Mouse (Mus musculus) T-helper 1 cell (primary cell): ENCODE results near the gene B3galt5.
"Not testable (repeated sequence)": the region's sequence is repeated elsewhere in the genome, so short reads cannot be mapped to it uniquely, and the experiment has no call there.

ENCODE experiments used
- in situ Hi-C: fragments of 300-600 bp; cut with MboI, MseI; formaldehyde crosslinking; loops from one replicate; pipeline ENCODE4 v1.15.1; 2025; ENCODE audit warnings: high pct_unique_total_duplicates

The B3galt5 gene

DNA sequence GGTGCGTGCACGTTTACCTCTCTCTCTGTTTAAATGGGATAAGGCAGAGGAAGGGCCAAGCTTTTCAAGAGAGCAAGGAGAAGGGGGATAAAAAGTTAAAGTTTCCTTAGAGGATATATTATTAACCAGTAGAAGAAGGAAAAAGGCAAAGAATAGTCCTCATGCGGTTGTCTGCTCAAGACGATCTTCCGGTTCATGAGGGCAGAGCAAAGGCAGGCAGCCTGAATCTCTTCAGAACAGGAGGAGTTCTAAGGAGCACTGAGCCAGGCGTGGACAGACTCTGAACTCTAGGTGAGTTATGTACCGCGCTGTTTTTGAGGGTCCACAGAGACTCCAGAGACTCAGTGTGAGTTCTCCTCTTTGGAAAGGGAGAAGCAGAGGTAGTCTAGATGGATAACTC lies 22.8 kb downstream of the B3galt5 start:
- in situ Hi-C loops, result no loop called here

DNA sequence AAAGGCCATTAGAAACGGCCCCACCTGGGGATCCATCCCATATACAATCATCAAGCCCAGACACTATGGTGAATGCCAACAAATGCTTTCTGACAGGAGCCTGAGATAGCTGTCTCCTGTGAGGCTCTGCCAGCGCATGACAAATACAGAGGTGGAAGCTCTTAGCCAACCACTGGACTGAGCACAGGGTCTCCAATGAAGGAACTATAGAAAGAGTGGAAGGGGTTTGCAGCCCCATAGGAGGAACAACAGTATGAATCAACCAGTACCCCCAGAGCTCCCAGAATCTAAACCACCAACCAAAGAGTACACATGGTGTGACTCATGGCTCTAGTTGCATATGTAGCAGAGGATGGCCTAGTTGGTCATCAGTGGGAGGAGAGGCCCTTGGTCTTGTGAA lies 36.1 kb downstream of the B3galt5 start:
- in situ Hi-C loops, result no loop called here

DNA sequence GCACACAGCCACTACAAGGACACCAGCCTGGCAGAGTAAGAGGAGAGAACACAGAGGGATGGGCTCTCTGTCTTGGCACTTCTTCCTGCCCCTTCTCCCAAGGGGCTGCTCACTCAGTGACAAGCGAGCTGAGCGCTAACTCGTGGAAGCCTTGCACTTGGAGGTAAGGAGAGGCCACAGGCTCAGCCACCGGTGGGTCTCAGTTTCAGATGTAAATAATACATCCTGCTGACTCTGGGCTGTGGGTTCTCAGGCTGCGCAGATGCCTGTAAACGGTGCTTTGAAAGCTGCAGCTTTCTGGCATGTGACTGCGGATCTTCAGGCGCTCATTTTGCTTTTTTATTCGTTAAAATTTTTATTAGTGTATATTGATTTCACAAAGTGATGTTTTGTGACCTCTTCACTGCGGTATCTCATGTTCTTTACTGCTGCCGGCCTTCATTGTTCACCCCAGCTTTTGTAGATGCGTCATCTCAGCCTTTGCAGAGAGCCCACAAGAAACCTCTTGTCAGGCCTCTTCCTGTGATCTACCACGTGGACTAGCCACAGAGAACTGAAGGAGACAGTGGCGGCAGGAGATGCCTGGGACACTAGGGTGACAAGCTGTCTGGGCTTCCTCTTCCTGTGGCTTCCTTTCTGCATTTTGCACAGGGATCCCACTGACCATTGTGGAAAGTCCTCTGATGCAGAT lies 37.5 kb downstream of the B3galt5 start:
- in situ Hi-C loops, result no loop called here

DNA sequence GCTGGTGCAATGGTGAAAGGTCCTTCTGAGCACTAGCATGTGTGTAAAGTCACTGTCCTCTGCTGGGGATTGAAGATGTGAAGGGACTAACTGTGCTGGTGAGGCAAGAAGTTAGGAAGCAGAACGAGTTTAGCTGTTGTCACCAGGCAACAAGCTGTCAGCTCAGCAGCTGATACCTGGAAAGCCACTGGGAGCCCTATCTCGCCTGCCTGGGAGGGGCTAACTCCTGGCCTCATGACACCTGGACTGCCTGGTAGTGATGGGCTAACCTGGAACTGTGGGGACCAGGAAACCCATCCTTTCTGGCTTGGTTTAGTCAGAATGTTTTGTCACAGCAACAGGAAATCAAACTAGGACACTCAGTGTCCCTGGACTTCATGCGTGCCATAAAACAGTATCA lies 41.0 kb downstream of the B3galt5 start:
- in situ Hi-C loops, result no loop called here

DNA sequence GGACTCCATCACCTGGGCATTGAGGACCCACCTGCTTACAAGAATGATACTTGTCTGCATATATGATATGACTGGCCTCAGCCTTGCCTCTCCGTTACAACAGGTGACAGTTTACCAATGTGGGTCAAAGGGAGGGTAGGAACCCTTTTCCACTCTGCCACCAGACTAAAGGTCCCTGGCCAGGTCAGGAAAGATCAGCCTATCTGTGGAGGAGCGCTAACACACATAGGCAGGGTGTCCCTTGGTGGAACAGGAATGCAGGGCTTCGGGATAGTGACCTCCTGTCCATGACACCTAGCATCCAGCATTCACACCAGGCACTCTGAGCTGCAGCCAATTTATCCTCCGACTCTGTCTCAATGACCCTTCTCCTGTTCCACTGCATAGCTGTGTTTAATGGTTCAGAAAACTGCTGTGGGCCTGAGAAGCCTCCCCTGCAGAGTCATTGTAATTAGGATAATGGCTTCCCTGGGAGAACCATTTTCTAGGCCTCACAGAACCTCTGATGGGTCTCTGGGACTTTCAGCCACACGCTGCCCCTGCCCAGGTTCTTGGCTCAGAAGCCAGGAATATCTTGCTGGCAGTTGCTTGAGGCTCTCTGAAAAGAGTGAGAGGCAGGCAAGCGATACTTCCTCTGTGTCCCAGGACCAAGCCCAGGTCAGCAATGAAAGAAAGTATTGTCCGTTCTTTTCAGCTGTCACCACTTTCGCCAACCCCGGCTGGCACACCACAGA lies 43.1 kb downstream of the B3galt5 start:
- in situ Hi-C loops, result no loop called here

DNA sequence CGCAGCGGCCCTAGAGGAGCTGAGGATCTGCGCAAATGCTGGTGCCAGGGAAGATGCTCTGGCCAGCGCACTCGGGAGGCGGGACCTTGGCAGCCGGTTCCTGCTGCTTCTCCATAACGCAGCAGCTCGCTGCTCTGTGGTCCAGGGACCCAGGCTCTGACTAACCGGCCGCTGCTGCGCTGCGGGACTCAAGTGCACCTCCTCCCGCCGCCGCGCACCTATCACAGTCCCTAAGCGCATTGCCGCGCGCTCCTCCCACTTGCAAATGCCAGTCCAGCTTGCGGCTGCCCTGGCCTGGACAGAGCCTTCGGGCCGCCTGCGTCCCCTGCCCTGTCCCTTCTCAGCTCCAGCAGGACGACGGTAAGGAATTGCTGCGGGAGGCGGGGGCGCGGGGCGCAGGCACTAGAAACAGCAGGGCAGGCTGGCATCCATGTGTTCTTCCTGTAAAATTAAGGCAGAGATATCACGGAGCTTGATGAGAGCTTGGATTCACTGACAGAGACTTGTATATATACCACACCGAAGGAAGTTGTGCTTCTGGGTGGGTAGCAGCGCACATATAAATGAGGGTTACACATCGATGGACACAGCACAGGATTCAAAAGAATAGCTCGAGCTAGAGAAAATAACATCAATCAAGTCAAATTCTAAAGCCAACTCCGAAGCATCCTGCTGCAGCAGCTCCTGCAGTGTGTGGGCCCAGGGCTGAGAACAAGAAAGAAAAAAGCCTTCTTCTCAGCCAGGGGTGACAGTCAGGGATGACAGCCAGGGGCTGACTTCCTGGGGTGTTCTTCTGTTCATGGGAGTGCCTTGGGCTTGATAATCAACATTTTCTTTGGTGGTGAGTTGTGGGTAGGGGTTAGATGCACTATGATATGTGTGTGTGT lies 45.4 kb downstream of the B3galt5 start:
- in situ Hi-C loops, result no loop called here

DNA sequence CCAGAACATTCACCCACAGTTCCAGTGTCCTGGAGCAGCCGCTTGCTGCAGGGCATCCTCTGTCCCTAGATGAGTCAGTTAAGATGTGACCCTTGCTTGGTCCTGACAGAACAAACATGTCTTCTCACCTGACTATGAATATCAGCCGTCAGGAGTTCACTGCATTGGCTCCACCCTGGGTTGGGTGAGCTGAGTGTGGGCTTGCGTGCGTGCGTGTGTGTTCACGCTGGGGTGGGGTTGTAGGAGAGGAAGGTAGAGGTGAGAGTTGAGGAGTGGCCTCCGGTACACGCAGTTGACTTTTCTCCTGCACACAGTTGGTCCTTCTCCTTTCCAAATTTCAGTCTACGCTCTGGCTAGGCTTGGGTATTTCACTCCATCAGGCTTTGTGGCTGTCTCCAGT lies 47.0 kb downstream of the B3galt5 start:
- in situ Hi-C loops, result no loop called here

DNA sequence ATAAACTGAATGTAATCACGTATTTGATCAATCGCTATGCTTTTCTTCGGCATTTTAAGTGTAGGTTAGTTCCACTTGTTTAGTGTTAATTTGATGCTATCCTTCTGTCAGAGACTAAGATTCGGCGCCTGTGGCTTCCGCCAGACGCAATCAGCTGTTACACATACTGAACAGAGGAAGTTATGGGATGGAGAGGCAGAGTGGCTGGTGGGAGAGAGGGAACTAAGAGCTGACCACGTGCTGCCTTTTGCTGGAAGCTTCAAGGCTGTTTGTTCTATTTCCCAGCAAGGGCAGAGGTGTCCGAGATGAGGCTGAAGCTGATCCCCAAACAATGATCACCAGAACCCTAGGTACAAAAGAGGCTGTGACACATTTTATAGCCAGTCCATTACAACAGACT lies 56.3 kb downstream of the B3galt5 start:
- in situ Hi-C loops, result no loop called here

DNA sequence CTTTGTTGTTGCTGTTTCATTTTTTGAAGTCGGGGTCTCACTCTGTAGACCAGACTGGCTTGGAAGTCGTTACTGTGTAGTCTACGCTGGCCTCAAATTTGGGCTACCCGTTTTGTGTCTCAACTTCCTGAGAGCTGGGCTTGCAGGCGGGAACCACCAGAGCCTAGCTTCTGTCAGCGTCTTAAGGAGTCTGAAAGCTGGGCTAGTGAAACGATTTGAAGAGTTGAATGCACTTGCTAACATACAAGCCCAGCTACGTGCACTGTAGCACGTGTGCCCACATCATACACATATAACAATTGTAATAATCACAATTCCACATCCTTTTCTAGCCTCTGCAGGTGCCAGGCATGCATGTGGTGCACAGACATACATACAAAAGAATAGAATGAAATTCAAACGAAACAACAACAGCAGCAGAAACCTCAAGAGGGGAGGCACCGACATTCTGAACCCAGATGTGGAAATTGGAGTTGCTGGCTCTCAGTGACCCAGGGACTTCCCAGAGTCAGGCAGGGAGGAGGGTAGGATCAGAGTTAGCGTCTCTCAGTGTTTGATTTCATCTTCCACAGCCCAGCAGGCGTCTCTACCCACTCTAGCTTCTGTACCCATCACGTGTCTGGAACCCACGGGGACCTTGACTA lies 57.1 kb downstream of the B3galt5 start:
- in situ Hi-C loops, result no loop called here

DNA sequence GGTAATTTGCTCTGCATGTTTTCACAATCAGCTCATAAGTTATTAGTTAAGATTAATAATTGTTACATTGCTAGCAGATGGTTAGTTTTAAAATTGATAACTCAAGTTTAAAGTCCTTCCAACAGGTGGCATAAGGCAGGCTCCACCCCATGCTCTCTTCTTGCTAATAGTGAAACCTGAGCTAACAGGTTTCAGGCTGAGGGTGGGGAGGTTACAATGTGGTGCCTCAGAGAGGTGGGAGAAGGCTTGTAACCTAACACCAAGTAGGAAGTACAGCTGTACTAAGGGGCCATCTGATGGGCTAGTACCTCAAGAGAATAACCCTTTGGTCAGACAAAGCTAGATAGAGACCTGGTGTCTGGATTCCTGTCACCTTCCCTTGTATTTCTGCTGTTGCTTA lies 62.5 kb downstream of the B3galt5 start:
- in situ Hi-C loops, result no loop called here

DNA sequence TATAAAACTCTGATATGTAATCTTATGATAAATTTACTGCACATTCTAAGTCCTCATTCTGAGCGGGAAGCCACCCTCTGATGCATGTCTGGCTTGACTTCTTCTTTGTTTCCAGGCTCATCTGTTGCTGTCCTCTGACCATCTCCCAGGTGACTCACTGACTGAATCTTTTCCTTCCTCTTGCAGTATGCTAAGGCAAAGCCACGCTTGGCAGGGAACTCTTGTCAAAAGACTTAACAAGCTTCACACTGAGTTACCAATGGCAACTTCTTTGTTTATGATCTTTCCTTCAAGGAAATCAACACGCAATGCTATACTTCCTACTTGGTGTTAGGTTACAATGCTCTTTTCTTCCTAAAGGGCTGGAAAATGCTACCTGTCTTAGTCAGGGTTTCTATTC lies 63.0 kb downstream of the B3galt5 start:
- in situ Hi-C loops, result no loop called here

DNA sequence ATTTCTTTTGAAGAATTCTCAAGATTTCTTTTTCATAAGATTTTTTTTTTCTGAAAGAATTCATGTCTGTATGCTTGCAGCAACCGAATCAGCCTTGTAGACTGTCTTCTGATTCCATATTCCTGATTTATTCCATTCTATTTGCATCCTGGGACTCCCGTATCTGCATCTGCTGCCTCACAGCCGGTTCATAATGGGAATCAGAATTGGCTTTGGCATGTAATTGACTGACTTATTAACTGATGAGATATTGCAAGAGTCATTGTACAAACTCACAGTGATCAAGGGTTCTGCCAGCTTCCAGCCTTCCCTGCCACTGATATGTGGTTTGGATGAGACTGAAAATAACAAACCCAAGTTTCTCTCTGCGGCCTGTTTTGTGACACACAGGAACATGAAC lies 67.8 kb downstream of the B3galt5 start:
- in situ Hi-C loops, result no loop called here

DNA sequence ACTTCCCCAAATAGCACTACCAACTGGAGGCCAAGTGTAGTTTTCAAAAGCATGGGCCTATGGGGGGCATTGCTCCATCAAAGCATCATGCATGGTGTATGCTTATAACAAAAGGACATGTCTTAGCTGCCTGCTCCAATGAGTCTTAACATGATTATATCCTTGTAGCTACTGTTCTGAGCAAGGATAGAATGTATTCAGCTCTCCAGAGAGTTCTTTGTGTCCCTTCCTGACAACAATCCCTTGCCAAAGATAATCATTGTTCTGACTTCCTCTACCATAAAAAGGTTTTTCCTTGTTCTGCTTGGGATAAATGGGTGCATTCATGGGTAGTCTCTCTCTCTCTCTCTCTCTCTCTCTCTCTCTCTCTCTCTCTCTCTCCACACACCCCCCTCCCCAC lies 68.8 kb downstream of the B3galt5 start:
- in situ Hi-C loops, result no loop called here

DNA sequence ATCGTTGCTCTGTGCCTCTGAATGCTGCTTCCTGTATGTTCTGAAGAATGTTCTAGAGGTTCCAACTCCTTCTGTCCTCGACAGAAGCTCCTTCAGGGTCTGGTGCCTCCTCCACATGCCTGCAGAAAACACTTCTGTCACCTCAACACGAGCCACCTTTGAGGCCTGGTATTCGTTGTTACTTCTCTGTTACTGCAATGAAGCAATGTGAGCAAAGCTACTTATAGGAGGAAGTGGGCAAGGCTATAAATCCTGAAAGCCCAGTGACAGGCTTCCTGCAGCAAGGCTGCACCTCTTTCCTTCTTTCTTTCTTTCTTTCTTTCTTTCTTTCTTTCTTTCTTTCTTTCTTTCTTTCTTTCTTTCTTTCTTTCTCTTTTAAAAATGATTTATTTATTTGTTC lies 71.3 kb downstream of the B3galt5 start:
- in situ Hi-C loops, result no loop called here

DNA sequence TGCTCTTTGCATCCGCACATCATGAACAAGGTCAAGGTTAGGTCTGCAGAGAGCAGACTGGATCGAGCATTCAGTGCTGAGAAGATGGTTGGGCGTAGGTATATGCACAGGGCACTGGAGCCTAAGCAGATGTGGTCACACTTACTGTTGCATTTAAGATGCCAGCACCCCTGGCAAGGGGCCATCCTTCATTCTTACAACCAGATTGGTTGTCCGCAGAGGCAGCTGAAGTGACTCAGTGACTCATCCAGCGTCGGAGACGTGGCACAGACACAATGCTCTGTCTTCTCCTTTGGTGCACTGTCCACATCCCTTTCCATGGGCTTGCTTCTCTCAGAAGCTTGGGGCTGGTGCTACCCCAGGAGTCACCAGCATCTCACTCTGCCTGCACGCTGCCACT lies 82.2 kb downstream of the B3galt5 start:
- in situ Hi-C loops, result no loop called here

DNA sequence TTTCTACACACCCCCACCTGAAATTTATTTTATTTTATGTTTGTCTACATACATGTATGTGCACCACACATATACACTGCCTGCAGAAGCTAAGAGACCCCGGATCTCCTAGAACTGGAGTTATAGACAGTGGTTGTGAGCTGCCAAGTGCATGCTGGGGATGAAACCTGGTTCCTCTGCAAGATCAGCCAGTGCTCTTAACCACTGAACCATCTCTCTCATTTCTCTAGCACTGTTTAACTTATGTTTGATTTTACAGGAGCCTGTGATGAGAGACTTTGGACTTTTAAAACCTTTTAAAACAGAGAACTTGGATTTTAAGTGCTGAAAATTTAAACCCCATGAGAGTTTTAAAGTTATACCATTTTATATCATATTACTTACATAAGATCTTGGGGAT lies 87.1 kb downstream of the B3galt5 start:
- in situ Hi-C loops, result loop anchor here (5.0 kb wide), 1 partner anchor 60 kb away; no protein-coding TSS in a partner anchor

DNA sequence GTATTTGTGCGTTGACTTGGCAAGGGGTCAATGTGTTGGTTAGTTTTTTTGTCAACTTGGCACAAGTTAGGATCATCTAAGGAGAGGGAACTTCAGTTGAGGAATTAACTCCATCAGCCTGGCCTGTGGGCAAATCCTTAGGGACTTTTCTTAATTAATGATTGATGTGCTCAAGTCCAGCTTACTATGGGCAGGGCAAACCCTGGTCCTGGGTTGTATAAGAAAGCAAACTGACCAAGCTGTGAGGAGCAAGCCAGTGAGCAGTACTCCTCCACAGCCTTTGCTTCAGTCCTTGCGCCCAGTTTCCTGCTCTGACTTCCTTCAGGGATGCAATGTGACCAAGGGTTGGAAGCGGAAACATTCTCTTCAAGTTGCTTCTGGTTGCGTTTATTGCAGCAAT lies 87.6 kb downstream of the B3galt5 start:
- in situ Hi-C loops, result loop anchor here (5.0 kb wide), 1 partner anchor 59 kb away; no protein-coding TSS in a partner anchor

DNA sequence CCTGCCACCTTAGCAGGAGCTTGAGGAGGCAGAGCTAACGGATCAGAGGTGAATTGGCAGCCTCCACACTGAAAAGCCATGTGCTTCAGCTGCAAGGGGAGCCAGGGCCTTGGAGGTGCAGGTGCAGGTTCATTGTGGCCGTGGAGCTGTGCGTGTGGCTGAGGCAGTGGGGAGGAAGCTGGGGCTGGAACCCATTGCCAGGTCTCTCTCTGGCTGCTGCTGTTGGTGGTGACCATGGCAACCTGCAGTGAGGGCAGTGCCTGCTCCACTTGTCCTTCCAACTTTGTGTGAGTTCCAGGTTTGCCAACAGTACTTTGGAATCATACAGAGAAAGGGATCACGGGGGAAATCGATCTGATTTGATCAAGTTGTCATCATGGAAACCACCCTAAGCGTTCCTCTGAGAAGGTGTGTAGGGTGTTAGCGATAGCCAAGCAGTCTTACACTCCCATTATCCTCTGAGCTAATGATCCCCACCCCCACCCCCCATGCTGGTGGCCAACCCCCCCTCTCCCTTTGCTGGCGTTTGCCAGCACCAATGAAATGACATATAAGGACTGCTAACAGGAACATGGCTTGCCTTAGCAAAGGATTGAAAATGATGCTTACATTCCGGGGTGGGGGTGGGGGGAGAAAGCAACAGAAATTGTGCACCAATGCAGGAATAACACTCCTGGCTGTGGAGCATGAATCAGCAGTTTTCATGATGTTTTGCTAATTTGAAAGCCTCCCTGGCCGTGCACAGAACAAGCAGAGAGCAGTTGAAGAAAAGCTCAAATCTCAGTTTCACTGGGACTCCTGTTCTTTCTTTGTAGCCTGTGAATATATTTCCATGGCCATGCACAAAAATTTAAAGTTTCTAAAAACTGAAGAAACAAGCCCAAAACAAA lies 90.8 kb downstream of the B3galt5 start:
- in situ Hi-C loops, result no loop called here

DNA sequence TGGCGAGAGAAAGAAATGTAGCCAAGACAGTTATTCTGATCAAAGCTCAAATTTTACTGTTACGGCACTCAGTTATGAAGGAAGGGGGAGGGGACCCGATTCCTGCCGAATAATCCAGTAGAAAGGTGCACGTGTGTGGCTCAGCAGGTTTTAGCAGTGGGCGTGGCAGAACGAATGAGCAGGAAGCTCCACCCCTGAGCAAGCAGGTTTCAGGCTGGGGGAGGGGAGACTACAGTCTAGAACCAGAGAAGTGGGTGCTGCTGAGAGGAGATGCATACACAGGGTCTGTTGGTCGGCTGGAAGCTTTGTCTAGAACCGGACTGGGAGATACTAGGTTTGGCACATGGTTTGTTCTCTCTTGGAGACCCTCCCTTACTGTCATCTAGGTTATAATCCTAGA lies 91.7 kb downstream of the B3galt5 start:
- in situ Hi-C loops, result not testable (repeated sequence)

DNA sequence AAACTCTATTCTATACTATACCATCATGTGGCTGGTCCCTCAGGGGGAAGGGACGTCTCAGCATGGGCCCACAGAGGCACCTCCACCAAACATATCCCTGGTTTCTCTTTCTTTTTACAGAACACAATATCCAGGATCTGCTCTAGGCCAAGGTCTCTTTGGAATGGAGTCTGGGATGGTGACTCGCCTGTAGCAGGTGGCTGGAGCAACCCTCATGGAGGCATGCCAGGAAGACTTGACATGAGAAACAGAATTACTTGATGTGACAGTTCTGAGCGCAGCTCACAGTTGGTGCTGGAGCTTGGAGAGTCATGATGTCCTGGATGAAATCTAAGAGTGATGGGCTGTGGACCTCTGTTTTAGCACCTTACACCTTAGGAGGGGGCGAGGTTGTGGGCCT lies 104.0 kb downstream of the B3galt5 start:
- in situ Hi-C loops, result no loop called here

DNA sequence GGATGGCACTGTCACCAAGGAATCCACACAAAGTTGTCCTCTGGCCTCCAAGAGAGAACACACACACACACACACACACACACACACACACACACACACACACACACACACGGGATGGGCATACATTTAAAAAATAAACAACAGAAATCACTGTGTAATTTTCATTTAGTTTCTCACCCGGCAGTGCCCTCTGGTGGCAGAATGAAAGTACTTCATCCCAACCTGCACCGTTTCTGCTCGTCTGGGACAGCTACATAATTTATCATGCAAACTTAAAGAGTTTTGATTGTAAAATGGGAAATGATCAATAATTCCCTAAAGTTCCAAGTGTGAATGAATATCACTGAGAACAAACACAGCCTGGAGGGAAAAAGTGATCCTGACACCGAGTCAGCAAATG lies 105.7 kb downstream of the B3galt5 start:
- in situ Hi-C loops, result no loop called here
